In the genomic region with DNA sequence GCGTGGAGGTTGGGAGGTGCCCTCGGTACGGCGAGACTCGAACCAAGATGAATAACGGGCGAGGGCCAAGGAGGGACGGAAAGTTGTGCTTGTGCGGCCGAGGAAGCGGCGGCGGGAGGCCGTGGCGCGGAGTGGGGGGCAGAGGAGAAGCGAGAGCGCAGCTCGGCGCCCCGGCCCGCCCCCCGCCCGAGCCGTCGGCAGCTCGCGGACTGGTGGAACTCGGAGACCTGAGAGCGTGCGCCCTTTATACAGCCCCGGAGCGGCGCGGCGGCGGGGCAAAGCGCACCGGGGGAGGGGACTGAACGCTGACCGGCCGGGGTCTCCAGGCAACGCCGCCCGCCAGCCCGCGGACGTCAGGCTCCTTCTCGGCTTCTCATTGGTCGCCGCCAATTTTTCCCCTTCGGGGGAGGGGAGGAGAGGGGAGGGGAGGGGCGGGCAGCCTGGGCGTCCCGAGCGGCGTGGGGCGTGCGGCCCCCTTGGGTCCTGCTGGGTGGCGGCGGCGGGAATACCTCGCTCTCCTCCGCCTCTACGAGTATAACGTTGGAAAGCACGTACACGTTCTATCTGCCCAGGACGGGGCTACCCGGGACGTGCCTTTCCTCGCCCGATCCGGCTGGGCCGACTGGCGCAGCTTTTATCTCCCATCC, we compare ENCODE assay signal across 8 mouse cellular contexts. TPM values are rescaled to one million over a fixed set of nuclear protein-coding genes. Genes with fewer than 3 reads are reported as not detected.
A peak's percentile ranks its signal among the peaks of the same experiment; 100 is the strongest.
DNase-seq lines count a peak whose midpoint lies in the region; ATAC-seq lines count a peak whose summit lies in the region.

Zfp36l2 (minus strand) TSS at position 221 of the 647 bp plus-strand sequence.

- H3K4me1 ChIP-seq in megakaryocyte, embryonic 14.5 days = peaks cover 46% of the 10 kb centered on the region

- H3K36me3 ChIP-seq in megakaryocyte, embryonic 14.5 days (replicated peaks; ENCODE audit: low read length) = peaks cover 61% of the 10 kb centered on the region

- ATAC-seq in activated CD4-positive, CD25-positive, alpha-beta regulatory T cell, adult 4 months = peak; percentile 51

- no peaks in the 10 kb centered on the region for H3K27me3 ChIP-seq in megakaryocyte, embryonic 14.5 days (replicated peaks)

- H3K4me3 ChIP-seq in megakaryocyte, embryonic 14.5 days (replicated peaks) = peak within 1 kb of the TSS; percentile 99

- H3K9me3 ChIP-seq in megakaryocyte, embryonic 14.5 days = no peaks in the 10 kb centered on the region

- DNase-seq in embryo, embryonic 10 days (ENCODE audit: low spot score) = peak; percentile 96
- DNase-seq in gastrocnemius, postnatal 10 days = peak; percentile 94
- peak; percentile 94 for DNase-seq in induced T-regulatory cell, adult 2 months (ENCODE audit: low read depth)
- peak; percentile 69 to 86 for DNase-seq in left cerebral cortex, adult 8-10 months (ENCODE audit: low spot score in 2 of 2)
- peak; percentile 74 to 76 for DNase-seq in right cerebral cortex, adult 2 months (ENCODE audit: low spot score in 2 of 2)
- DNase-seq in urinary bladder, postnatal 14 days (ENCODE audit: low spot score) = peak; percentile 98

RNA-seq across cellular contexts. Expression of gene Zfp36l2, which starts in this region (rescaled TPM):
- 10 to 100 TPM; 31.3 to 64.3 TPM for polyA plus RNA-seq in activated CD4-positive, CD25-positive, alpha-beta regulatory T cell, adult 4 months (2017; shearing (Covaris generic))
- 10 to 100 TPM; 26.2 to 32.6 TPM for total RNA-seq in gastrocnemius, postnatal 10 days (2021)
- total RNA-seq in left cerebral cortex, adult 8-10 months (2022) = 10 to 100 TPM; 19.9 to 27.1 (median 24.2) TPM
- 174 and 534 TPM in 2 replicates for polyA plus RNA-seq in megakaryocyte, embryonic 14.5 days (2012; ENCODE audit: insufficient read depth, low replicate concordance)

Comparison
In these comparisons a context has a peak if more than half of its experiments do, and no peak if none do; other contexts are left out.
1. Peak in every context shown above with its lines: DNase-seq, ATAC-seq and H3K4me3 ChIP-seq.